Mouse (Mus musculus): Measurements from ENCODE around the gene Mogs. TPM values are rescaled to one million over a fixed set of nuclear protein-coding genes. Genes with fewer than 3 reads are reported as not detected.

Mogs gene
- total and polyA plus RNA-seq, 3 experiments, result 150 to 209 TPM; not detected in 1

DNA sequence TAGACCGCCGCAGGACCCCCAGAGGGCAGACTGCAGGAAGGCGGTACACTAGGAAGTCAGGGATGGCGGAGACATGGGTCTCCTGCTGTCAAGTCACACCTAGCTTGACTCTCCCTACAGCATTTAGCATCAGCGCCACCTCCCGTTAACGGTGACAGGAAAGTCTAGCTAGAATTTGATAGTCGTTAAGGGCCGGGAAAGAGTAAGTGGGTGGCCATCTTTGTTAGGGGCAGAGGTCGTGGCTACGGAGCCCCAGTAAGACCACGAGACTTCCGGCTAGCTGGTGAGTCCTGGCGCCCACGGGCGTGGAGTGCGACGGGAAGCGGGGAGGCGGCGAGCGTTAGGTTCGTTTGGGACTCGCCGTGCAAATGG, 14.0 kb upstream of the Mogs start, which contains the start of the genes Ccdc142 and Gm42688 (continued):
- TF ChIP-seq SIN3A (IDR thresholded peaks at IDR 0.05; ENCODE audit: low read length) (peak; percentile 97), MYB (IDR thresholded peaks at IDR 0.05; ENCODE audit: low read depth, low read length) (peak; percentile 68), POLR2AphosphoS5 (IDR thresholded peaks at IDR 0.05; ENCODE audit: borderline replicate concordance, low read depth, low read length) (no peak), ETS1 (IDR thresholded peaks at IDR 0.05; ENCODE audit: low read depth, low read length) (peak; percentile 58; the same call in 1 of the 2 replicates), MAFK (IDR thresholded peaks at IDR 0.05; ENCODE audit: borderline replicate concordance, low read depth, low read length) (no peak), UBTF (IDR thresholded peaks at IDR 0.05; ENCODE audit: borderline replicate concordance, insufficient read depth, low read depth, low read length) (peak; percentile 44; the same call in 1 of the 2 replicates), TAL1 (IDR thresholded peaks at IDR 0.05; ENCODE audit: low read length) (no peak), POLR2AphosphoS2 (IDR thresholded peaks at IDR 0.05; ENCODE audit: low read length) (peak; percentile 34), TBP (IDR thresholded peaks at IDR 0.05; ENCODE audit: low read depth, low read length) (peak; percentile 58; the same call in 1 of the 2 replicates), RAD21 (IDR thresholded peaks at IDR 0.05; ENCODE audit: low read depth, low read length) (peak; percentile 65), ZNF384 (IDR thresholded peaks at IDR 0.05; ENCODE audit: low read depth, low read length) (no peak), CHD2 (IDR thresholded peaks at IDR 0.05; ENCODE audit: low read length) (no peak), EP300 (IDR thresholded peaks at IDR 0.05; ENCODE audit: low read depth in 1 of 2, low read length in 2 of 2) (no peak; a peak in 1 of 4 replicates), ZKSCAN1 (IDR thresholded peaks at IDR 0.05; ENCODE audit: low read depth, low read length) (no peak), HCFC1 (IDR thresholded peaks at IDR 0.05; ENCODE audit: low read depth, low read length) (peak; percentile 97), MXI1 (IDR thresholded peaks at IDR 0.05; ENCODE audit: low read depth, low read length) (peak; percentile 92), NELFE (IDR thresholded peaks at IDR 0.05; ENCODE audit: low read depth, low read length) (peak; percentile 52; the same call in 1 of the 2 replicates), NRF1 (IDR thresholded peaks at IDR 0.05; ENCODE audit: insufficient read depth, low read depth, low read length, poor library complexity, severe bottlenecking) (0 out of 2 replicates have a peak, but pooled peaks have one; percentile 30), ELF1 (IDR thresholded peaks at IDR 0.05; ENCODE audit: low read depth, low read length) (peak; percentile 86)

DNA sequence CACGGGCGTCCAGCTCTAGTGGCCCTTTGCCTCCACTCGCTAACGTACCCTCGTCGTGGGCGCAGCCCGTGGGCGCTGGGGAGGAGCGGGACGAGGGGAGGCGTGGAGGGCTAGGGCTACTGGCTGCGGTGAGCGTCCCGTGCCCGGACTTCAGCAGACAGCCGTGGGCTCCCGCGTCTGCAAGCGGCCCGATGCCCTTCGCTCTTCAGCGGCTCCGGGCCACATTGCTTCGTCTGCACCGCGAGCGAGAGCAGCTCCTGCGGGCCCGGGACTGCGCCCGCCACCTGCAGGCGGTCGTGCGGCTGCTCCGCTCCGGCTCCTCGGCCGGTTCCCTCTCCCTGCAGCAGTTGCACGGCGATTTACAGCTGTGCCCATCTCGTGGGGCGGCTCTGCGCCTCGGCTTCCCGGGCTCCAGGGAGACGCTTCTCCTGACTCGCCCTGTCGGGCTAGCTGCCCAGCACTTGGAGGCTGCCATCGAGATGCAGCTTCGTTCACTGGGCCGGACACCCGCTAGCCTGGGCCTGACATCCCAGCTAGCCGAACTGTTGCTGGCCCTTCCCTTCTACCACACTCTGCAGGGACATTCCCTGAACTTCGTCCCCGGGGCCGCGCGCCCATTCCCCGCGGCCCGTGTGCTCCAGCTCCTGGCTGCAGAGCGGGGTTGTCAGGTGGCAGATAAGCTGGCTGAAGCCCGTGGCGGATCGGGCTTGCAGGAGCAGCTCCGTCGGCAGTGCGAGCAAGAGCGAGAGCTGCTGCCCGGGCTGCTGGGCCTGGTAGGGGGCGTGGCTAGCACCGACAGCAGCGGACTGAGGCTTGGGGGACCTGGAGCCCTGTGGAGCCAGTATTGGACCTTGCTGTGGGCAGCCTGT, 13.4 kb upstream of the Mogs start:
- peak overlapping the region; percentile 63 for H3K27ac ChIP-seq (ENCODE audit: control insufficient read depth, low read depth, low read length)
- peak; percentile 77 for DNase-seq (ENCODE audit: low read depth, low spot score)
- no peak for TF ChIP-seq CHD2 (IDR thresholded peaks at IDR 0.05; ENCODE audit: low read length)
- peak in 1 of 2 experiments; percentile 19; a peak in 2 of 4 replicates for TF ChIP-seq POLR2A (IDR thresholded peaks at IDR 0.05; ENCODE audit: control insufficient read depth in 1 of 2, insufficient read depth in 1 of 2, low read depth in 1 of 2, low read length in 2 of 2, poor library complexity in 1 of 2)
- TF ChIP-seq CTCF (IDR thresholded peaks at IDR 0.05 in 2 of 3, conservative IDR thresholded peaks at IDR 0.05 in 1 of 3; ENCODE audit: control insufficient read depth in 1 of 3, insufficient read depth in 1 of 3, low read depth in 2 of 3, low read length in 3 of 3, poor library complexity in 1 of 3, severe bottlenecking in 1 of 3), result peak in 2 of 3 experiments; percentile 26 to 49; a peak in 5 of 6 replicates
- 0 out of 2 replicates have a peak, but pooled peaks have one; percentile 3 for TF ChIP-seq MXI1 (IDR thresholded peaks at IDR 0.05; ENCODE audit: low read depth, low read length)
- peak; percentile 23; the same call in 1 of the 2 replicates for TF ChIP-seq UBTF (IDR thresholded peaks at IDR 0.05; ENCODE audit: borderline replicate concordance, insufficient read depth, low read depth, low read length)
- TF ChIP-seq SMC3 (IDR thresholded peaks at IDR 0.05; ENCODE audit: low read depth, low read length), result 0 out of 2 replicates have a peak, but pooled peaks have one; percentile 15
- 0 out of 2 replicates have a peak, but pooled peaks have one; percentile 25 for TF ChIP-seq HCFC1 (IDR thresholded peaks at IDR 0.05; ENCODE audit: low read depth, low read length)
- no peak for TF ChIP-seq ZMIZ1 (IDR thresholded peaks at IDR 0.05; ENCODE audit: low read depth, low read length)

More for the DNA sequence above, 13.4 kb upstream of the Mogs start:
- peaks cover 12% of the 10 kb centered on the region for H3K79me2 ChIP-seq (ENCODE audit: control insufficient read depth, insufficient read depth, low read length, poor library complexity)
- peak overlapping the region; percentile 66 for H3K4me3 ChIP-seq (ENCODE audit: control insufficient read depth in 1 of 2, insufficient read depth in 1 of 2, low read depth in 2 of 2, low read length in 2 of 2)
- peaks cover 0 to 7% of the 10 kb centered on the region in 2 experiments; a peak in 3 of 4 replicates for H3K4me1 ChIP-seq (ENCODE audit: control insufficient read depth in 1 of 2, insufficient read depth in 2 of 2, low read length in 2 of 2)
- no peaks in the 10 kb centered on the region for H3K9me3 ChIP-seq (replicated peaks; ENCODE audit: insufficient read depth, low read length)
- no peaks in the 10 kb centered on the region for H3K27me3 ChIP-seq (ENCODE audit: control insufficient read depth in 1 of 2, insufficient read depth in 2 of 2, low read length in 2 of 2)
- peak overlapping the region; percentile 76 for H3K9ac ChIP-seq (ENCODE audit: control insufficient read depth, low read depth, low read length, poor library complexity, severe bottlenecking)
- peaks cover 1 to 8% of the 10 kb centered on the region in 2 experiments; a peak in 3 of 4 replicates for H3K36me3 ChIP-seq (ENCODE audit: control insufficient read depth in 1 of 2, insufficient read depth in 2 of 2, low read length in 2 of 2)

Measured in MEL (cell line).